Mouse (Mus musculus): ENCODE results near the gene Alx3. TPM values are rescaled to one million over a fixed set of nuclear protein-coding genes. Genes with fewer than 3 reads are reported as not detected.

Alx3 gene
- polyA plus RNA-seq, 1 experiment from 2014 or later: 1.2 TPM

DNA sequence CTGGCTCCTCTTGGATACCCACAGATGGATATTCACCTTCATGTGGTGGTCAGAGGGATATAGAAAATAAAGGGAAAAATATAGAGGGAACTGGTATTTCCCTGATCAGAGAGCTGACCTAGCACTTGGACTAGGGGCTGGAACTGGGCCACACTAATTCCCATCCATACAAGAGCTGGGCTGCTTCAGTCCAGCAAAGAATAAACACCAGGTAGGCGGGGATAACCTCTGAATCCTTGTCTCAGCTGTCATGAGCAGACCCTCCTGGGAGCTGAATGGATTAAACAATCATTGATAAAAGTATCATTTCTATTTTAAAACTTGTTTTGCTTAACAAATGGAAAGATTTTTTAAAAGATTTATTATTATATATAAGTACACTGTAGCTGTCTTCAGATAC, 3.2 kb upstream of the Alx3 start:
- no peak overlapping the region for H3K4me3 ChIP-seq (replicated peaks)
- no peak overlapping the region for H3K9ac ChIP-seq (replicated peaks)
- no peaks in the 10 kb centered on the region for H3K9me3 ChIP-seq
- WGBS: 58% methylated on average over 1 of the region's 1 CpGs
- no peak for ATAC-seq
- no peak overlapping the region for H3K27ac ChIP-seq
- peaks cover 20% of the 10 kb centered on the region for H3K4me1 ChIP-seq (replicated peaks)
- no peaks in the 10 kb centered on the region for H3K36me3 ChIP-seq
- H3K4me2 ChIP-seq (replicated peaks): no peak overlapping the region
- H3K27me3 ChIP-seq: peaks cover 93% of the 10 kb centered on the region

DNA sequence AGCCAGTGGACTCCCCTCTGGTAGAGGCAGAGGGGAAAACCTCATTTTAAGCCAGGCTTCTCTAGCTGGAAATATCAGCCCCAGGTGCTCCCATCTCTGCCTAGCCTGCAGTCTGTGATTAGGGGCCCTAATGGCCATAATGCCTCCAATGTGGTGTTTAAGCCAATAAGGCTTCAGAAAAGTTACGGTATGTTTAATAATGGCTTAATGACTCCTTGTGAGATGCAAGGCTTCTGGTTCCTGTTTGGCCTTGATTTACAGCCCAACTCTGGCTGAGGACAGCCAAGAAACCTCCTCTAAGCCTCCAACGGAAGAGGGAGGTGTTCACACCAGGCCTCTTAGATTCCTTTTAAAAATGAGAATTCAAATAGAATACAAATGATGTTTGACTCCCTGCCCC, 1.2 kb upstream of the Alx3 start:
- H3K27me3 ChIP-seq: peaks cover 90% of the 10 kb centered on the region
- no peak overlapping the region for H3K9ac ChIP-seq (replicated peaks)
- H3K36me3 ChIP-seq: no peaks in the 10 kb centered on the region
- no peak overlapping the region for H3K27ac ChIP-seq
- H3K4me2 ChIP-seq (replicated peaks): no peak overlapping the region
- H3K4me3 ChIP-seq (replicated peaks): no peak overlapping the region
- no peaks in the 10 kb centered on the region for H3K9me3 ChIP-seq
- ATAC-seq: no peak
- H3K4me1 ChIP-seq (replicated peaks): peaks cover 22% of the 10 kb centered on the region
- WGBS: 59% methylated on average over 2 of the region's 2 CpGs

DNA sequence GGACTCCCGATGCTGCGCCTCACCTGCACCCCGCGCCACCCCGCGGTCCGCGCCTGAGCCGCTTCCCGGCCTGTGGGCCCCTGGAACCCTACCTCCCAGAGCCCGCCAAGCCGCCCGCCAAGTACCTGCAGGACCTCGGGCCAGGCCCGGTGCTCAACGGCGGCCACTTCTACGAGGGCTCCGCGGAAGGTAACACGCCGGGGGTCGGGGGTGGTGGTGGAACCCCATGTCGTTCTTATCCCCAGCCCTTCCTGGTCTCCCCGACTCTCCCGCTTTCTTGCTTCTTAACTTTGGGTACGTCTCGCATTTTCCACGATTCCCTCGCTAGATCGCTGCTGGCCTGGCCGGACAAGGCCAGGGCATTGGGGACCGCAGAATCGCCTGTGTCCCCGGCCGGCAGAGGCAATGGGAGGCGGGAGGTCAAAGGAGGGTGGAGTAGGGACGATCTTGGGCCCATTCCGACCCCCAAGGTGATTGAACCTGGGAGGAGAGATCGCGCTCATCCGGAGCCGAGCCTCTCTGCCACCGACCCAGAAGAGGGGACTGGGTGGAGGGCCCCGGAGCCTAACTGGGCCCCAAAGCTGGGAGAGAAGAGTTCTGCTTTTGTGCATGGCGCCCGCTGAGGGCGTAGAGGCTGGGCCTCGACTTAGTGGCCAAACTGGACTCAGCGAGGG, 570 bp downstream of the Alx3 start:
- no peaks in the 10 kb centered on the region for H3K9me3 ChIP-seq
- peaks cover 91% of the 10 kb centered on the region for H3K27me3 ChIP-seq
- H3K4me1 ChIP-seq (replicated peaks): peaks cover 22% of the 10 kb centered on the region
- H3K36me3 ChIP-seq: no peaks in the 10 kb centered on the region
- ATAC-seq: peak; percentile 38; the same call in 1 of the 2 replicates
- peak overlapping the region; percentile 53 for H3K9ac ChIP-seq (replicated peaks)
- H3K27ac ChIP-seq: no peak overlapping the region
- H3K4me2 ChIP-seq (replicated peaks): peak overlapping the region; percentile 60
- under 1% methylated on average over 50 of the region's 50 CpGs for WGBS
- H3K4me3 ChIP-seq (replicated peaks): peak overlapping the region; percentile 38

DNA sequence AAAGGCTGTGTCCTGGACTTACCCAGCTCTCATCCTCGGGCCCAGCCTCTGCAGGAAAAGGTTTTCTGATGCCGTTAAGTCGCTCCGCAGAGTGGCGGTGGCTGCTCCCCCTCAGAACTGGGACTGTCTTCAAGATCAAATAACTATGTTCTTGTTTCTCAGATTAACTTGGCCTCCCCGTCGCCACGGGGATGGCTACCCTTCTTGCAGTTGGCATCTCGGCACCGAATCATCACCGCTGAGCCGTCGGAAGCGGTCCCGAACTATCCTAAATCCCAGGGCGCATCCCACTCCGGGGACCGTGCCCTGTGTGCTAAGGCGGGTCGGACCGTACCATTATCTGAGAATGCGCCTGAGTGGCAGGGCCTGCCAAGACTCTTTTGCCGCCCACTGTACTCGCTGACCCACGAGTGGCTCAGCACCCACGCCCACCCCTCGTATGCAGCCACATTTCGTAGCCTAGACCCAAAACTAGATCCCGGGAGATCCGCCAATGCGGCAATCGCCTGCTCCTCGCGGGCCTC, 1.2 kb downstream of the Alx3 start:
- Histone ChIP-seq H3K4me2 (replicated peaks) (peak overlapping the region; percentile 28), H3K4me3 (replicated peaks) (peak overlapping the region; percentile 16), H3K4me1 (replicated peaks) (peaks cover 22% of the 10 kb centered on the region), H3K9me3 (no peaks in the 10 kb centered on the region), H3K9ac (replicated peaks) (no peak overlapping the region), H3K27ac (no peak overlapping the region), H3K27me3 (peaks cover 93% of the 10 kb centered on the region), H3K36me3 (no peaks in the 10 kb centered on the region)
- ATAC-seq: peak; percentile 32
- under 1% methylated on average over 34 of the region's 34 CpGs for WGBS

DNA sequence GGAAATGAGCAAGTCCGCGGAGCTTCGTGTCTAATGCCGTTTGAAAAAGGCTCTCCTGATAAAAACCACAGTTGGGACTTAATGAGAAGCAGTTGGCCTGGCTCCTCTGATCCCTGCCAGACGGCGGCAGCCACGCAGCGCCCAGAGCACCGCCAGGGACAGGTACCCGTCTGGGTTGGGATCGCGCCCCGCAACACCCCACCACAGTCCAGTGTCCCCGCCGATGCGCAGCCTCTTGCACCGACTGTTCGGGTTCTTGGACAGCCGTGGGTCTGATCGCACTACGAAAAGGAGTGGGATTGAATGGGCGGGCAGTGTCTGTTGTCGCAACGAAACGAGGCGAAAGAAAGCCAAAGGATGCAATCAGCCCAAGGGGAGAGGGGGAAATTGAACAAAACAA, 1.7 kb downstream of the Alx3 start:
- H3K9ac ChIP-seq (replicated peaks): no peak overlapping the region
- peak overlapping the region; percentile 16 for H3K4me3 ChIP-seq (replicated peaks)
- peaks cover 22% of the 10 kb centered on the region for H3K4me1 ChIP-seq (replicated peaks)
- ATAC-seq: no peak
- H3K36me3 ChIP-seq: no peaks in the 10 kb centered on the region
- H3K27me3 ChIP-seq: peaks cover 92% of the 10 kb centered on the region
- H3K27ac ChIP-seq: no peak overlapping the region
- H3K4me2 ChIP-seq (replicated peaks): peak overlapping the region; percentile 28
- H3K9me3 ChIP-seq: no peaks in the 10 kb centered on the region
- WGBS: under 1% methylated on average over 26 of the region's 26 CpGs

DNA sequence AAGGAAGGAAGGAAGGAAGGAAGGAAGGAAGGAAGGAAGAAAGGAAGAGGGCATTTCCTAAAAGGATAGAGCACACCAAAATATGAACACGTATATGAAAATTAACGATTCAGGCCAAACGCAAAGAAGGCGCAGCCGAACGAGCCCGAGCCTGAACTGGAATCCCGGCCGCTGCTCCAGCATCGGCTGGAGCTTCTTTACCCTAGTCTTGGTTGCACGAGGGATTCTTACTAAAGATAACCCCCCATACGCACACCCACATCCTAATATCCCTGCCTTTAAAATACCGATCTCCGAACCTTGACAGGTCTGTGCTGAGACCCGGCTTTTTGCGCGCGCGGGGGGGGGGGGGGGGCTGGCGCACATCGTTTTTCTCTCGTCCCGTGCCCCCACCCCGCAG, 2.3 kb downstream of the Alx3 start:
- peaks cover 22% of the 10 kb centered on the region for H3K4me1 ChIP-seq (replicated peaks)
- H3K9me3 ChIP-seq: no peaks in the 10 kb centered on the region
- H3K27ac ChIP-seq: no peak overlapping the region
- H3K27me3 ChIP-seq: peaks cover 89% of the 10 kb centered on the region
- H3K4me2 ChIP-seq (replicated peaks): no peak overlapping the region
- no peaks in the 10 kb centered on the region for H3K36me3 ChIP-seq
- ATAC-seq: no peak
- no peak overlapping the region for H3K9ac ChIP-seq (replicated peaks)
- H3K4me3 ChIP-seq (replicated peaks): no peak overlapping the region
- WGBS: 2% methylated on average over 24 of the region's 24 CpGs

DNA sequence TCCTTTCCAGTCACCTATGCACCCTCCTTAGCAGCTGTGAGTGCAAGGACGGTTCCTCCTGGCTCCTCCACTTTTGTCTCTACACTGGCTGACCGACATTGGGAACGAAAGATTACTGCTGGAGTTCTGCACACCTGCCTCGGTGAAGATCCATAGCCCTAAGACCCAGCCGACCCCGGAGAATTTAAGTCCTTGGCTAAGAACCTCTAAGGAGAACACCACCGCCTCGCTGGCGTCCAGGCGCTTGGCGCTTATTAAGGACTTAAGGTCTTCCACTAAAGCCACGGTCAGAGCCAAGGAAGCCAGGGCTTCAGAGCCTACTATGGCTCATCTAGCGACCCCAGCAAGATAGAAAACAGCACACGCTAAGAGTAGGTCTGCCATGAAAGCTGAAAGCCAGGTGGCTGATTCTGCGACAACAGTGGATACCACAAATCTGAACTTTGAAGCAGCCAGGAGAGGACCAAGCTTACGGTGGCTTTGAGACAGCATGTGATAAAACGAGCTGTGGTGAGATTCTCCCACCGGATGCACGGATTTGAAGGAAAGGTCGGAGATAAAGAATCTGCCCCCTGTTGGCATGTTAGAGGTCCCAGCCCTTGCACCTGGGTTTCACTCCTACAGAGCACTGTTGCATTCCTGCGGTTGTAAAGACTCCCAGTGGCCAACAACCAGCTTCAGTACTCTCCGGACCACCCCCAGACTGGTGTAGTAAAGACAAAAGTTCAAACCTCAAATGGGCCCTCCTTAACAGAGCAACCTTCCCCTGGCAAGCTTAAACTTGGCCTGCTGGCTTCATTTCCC, 3.0 kb downstream of the Alx3 start:
- peaks cover 22% of the 10 kb centered on the region for H3K4me1 ChIP-seq (replicated peaks)
- no peaks in the 10 kb centered on the region for H3K9me3 ChIP-seq
- no peak overlapping the region for H3K4me2 ChIP-seq (replicated peaks)
- ATAC-seq: no peak
- no peaks in the 10 kb centered on the region for H3K36me3 ChIP-seq
- H3K27me3 ChIP-seq: peaks cover 86% of the 10 kb centered on the region
- H3K9ac ChIP-seq (replicated peaks): no peak overlapping the region
- no peak overlapping the region for H3K27ac ChIP-seq
- no peak overlapping the region for H3K4me3 ChIP-seq (replicated peaks)
- 3% methylated on average over 22 of the region's 22 CpGs for WGBS

DNA sequence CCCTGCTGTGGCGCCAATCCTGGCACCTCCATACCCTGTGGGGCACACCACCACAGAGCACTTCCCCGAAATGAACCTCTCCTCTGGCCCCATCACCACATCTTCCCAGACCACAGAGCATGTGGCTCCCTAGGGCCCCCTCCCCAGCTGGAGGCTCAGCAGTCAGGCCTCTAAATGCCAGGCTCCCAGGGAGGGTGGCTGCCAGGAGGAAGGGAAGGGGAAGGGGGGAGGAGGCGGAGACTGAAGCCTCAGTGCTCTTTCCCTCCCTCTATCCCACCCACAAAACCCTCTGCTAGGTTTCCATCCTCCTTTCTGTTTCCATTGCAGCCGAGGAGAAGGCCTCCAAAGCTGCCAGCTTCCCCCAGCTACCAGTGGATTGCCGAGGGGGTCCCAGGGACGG, 5.3 kb downstream of the Alx3 start:
- Histone ChIP-seq H3K4me3 (replicated peaks) (no peak overlapping the region), H3K36me3 (no peaks in the 10 kb centered on the region), H3K9me3 (no peaks in the 10 kb centered on the region), H3K9ac (replicated peaks) (no peak overlapping the region), H3K27me3 (peaks cover 68% of the 10 kb centered on the region), H3K4me2 (replicated peaks) (no peak overlapping the region), H3K27ac (no peak overlapping the region), H3K4me1 (replicated peaks) (peaks cover 17% of the 10 kb centered on the region)
- ATAC-seq: no peak
- 42% methylated on average over 6 of the region's 6 CpGs for WGBS

DNA sequence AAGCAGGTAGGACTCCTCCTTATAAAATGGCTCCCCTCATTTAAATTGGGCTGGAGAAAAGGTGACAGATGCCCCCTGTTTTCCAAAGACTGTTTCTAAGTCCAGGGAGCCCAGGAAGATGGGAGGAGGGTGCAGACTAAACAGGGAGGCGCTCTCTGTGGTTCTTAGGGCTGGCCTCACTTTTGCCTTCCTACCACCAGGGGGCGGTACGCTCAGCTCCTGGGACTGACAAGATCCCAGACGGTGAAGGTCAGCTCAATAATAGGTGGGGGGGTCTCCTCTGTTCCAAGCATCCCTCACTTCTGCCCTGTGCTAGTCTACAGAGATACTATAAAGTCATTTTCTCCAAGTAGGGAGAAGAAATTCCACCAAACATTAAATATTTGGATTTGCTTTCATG, 10.5 kb downstream of the Alx3 start:
- no peak overlapping the region for H3K4me3 ChIP-seq (replicated peaks)
- H3K9ac ChIP-seq (replicated peaks): no peak overlapping the region
- H3K9me3 ChIP-seq: no peaks in the 10 kb centered on the region
- no peak overlapping the region for H3K27ac ChIP-seq
- H3K27me3 ChIP-seq: peaks cover 21% of the 10 kb centered on the region
- peaks cover 3% of the 10 kb centered on the region; the same call in 1 of the 2 replicates for H3K36me3 ChIP-seq
- 0 out of 2 replicates have a peak, but pooled peaks cover under 1% of the 10 kb centered on the region for H3K4me1 ChIP-seq (replicated peaks)
- WGBS: 6% methylated on average over 4 of the region's 4 CpGs
- 0 out of 2 replicates have a peak, but pooled peaks have one; percentile 43 for ATAC-seq
- H3K4me2 ChIP-seq (replicated peaks): no peak overlapping the region

DNA sequence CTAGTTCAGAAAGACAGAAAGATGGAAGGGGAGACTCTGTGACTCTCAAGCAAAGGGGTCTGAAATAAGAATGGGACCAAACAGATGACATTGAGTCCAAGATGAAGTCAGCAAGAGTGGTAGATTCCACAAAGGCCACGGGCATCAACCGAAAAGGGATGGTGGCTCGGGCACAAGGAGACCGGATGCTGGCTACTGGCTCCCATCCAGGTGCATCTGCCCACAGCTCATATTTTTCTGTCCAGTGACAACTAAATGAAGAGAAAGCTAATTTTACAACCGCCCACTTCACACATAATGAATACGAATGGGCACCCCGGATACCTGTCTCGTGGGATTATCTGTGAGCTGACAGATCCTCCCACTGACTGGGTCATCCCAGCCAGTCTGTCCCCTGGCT, 12.4 kb downstream of the Alx3 start:
- no peaks in the 10 kb centered on the region for H3K9me3 ChIP-seq
- peaks cover 22% of the 10 kb centered on the region for H3K36me3 ChIP-seq
- no peak overlapping the region for H3K9ac ChIP-seq (replicated peaks)
- 87% methylated on average over 8 of the region's 8 CpGs for WGBS
- no peak overlapping the region for H3K4me2 ChIP-seq (replicated peaks)
- H3K27ac ChIP-seq: no peak overlapping the region
- H3K4me1 ChIP-seq (replicated peaks): 0 out of 2 replicates have a peak, but pooled peaks cover 2% of the 10 kb centered on the region
- H3K4me3 ChIP-seq (replicated peaks): no peak overlapping the region
- 0 out of 2 replicates have a peak, but pooled peaks cover 9% of the 10 kb centered on the region for H3K27me3 ChIP-seq
- ATAC-seq: no peak

DNA sequence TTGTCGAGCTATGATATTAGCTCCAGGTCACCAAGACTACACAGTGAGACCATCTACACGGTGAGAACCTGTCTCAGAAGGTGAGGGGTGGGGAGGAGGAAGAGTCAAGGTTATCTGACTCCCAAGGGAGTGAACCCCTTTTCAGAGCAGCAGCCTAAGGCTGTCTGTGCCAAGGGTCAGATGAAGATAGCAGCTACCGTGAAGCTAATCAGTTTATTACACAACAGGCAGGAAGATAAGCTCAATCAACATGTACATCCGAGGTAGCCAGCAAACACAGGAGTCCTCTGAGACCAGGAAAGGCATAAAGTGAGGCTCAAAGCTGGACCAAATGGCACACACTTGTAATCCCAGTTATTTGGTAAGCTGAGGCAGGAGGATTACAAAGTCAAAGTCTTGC, 14.0 kb downstream of the Alx3 start:
- peaks cover 38% of the 10 kb centered on the region for H3K36me3 ChIP-seq
- no peak overlapping the region for H3K9ac ChIP-seq (replicated peaks)
- no peak overlapping the region for H3K4me2 ChIP-seq (replicated peaks)
- no peaks in the 10 kb centered on the region for H3K9me3 ChIP-seq
- H3K27me3 ChIP-seq: 0 out of 2 replicates have a peak, but pooled peaks cover 4% of the 10 kb centered on the region
- WGBS: 68% methylated on average over 4 of the region's 4 CpGs
- no peak for ATAC-seq
- H3K4me3 ChIP-seq (replicated peaks): no peak overlapping the region
- H3K27ac ChIP-seq: no peak overlapping the region
- H3K4me1 ChIP-seq (replicated peaks): 0 out of 2 replicates have a peak, but pooled peaks cover 2% of the 10 kb centered on the region

DNA sequence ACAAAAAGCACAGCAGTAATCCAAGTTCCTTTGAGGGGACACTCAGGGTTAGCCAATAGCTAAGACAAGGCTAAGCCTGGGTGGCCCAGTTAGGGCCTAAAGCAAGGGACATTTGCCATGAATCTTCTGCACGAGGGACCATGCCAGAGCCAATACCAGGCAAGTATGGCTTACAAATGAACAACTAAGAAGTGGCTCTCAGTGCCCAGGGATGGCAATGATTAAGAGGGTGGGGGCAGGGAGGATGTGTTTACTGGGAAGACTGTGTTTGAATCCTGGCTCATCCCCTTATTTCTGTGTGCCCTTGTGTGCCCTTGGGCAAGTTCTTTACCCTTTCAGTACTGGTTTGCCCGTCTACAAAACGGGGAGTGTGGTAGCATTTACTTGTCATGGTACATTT, 14.5 kb downstream of the Alx3 start:
- ATAC-seq: no peak
- 0 out of 2 replicates have a peak, but pooled peaks cover 2% of the 10 kb centered on the region for H3K4me1 ChIP-seq (replicated peaks)
- no peaks in the 10 kb centered on the region for H3K9me3 ChIP-seq
- no peak overlapping the region for H3K4me3 ChIP-seq (replicated peaks)
- no peaks in the 10 kb centered on the region for H3K27me3 ChIP-seq
- no peak overlapping the region for H3K4me2 ChIP-seq (replicated peaks)
- H3K9ac ChIP-seq (replicated peaks): no peak overlapping the region
- WGBS: 56% methylated on average over 3 of the region's 3 CpGs
- no peak overlapping the region for H3K27ac ChIP-seq
- peaks cover 44% of the 10 kb centered on the region for H3K36me3 ChIP-seq
